Mouse (Mus musculus) heart, postnatal 0 days (tissue): ENCODE data around the gene Smyd3.

Source experiments
- CTCF ChIP-seq: IDR thresholded peaks from 2 replicates; pipeline ENCODE4 v1.5.1; 2016; ENCODE audit warnings: antibody characterized with exemption, control low read depth, low read depth
- EP300 ChIP-seq: IDR thresholded peaks from 2 replicates; pipeline ENCODE4 v1.6.1; 2016; ENCODE audit warnings: antibody characterized with exemption, low read depth

- TF ChIP-seq EP300 = no peak
- TF ChIP-seq CTCF = no peak
Observed at GRCm38 (mm10) chr1:179072935-179073654, 444.7 kb downstream of the Smyd3 start.
